Mouse (Mus musculus) erythroblast, embryonic 14.5 days (primary cell): ENCODE measurements around the gene Tymp.

Experiments used
- GATA1 ChIP-seq: IDR thresholded peaks from 2 replicates; pipeline ENCODE4 v1.6.1; 2012; ENCODE audit warnings: low read length, inconsistent platforms, mixed read lengths
- TAL1 ChIP-seq: IDR thresholded peaks from 3 replicates; pipeline ENCODE4 v1.6.1; 2012; ENCODE audit warnings: low read length, inconsistent platforms, mixed read lengths

DNA sequence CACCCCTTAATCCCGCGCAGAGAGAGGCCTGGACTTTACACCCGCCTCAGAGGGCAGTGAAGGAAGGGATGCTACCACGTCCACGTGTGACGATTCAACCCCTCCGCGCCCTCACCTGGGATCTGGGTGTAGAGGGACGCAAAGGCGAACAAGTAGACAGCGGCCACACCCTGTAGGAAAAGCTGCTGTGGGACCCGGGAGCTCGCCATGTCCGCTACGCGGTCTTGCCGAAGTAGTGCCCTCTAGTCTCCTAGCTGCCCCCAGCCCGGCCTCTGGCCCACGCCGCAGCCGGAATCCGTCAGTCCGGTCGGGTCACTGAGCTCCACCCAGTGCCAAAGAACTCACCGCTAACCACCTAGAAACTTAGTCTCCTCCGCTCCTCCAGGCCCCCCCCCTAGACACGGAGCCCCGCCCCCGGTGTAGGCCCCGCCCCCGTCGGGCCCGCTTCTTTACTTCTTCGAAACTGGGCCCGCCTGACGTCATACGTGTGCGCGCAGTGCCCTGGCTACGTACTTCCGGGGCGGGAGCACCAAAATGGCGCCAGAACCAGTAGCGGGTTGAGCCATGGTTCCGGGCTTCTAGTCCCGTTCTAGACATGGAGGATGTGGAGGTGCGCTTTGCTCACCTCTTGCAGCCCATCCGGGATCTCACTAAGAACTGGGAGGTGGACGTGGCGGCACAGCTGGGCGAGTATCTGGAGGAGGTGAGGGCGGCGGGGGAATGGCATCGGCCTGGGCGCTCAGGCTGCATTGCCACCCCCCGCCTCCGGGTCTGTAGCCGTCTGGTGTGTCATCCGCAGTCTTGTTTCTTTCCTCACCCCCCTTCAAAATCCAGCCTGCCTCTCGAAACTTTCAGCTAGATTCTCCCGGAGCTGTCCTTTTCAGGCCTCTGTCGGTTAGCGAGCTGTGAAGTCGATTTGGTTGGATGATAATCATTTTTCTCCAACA, 21.3 kb downstream of the Tymp start, which contains the start of the genes Lmf2 and Ncaph2:
- TF ChIP-seq GATA1 (no peak), TAL1 (no peak)
